Mouse (Mus musculus) bone marrow, adult 2 months (tissue): ENCODE data around the gene Sppl3.

Experiments
- CTCF ChIP-seq: fragments of 200-500 bp; IDR thresholded peaks from 2 replicates; pipeline ENCODE4 v1.5.1; 2011; ENCODE audit warnings: low read length, control low read depth; ENCODE audit not compliant: control insufficient read depth, insufficient read depth
- POLR2A ChIP-seq: fragments of 200-500 bp; IDR thresholded peaks from 2 replicates; pipeline ENCODE4 v1.6.1; 2011; ENCODE audit warnings: low read depth, mild to moderate bottlenecking, control low read depth, low read length, borderline replicate concordance; ENCODE audit not compliant: control insufficient read depth

- TF ChIP-seq CTCF (no peak), POLR2A (no peak)
Observed at GRCm38 (mm10) chr5:114964967-114965898, 45.7 kb upstream of the Sppl3 start.
